Mouse (Mus musculus): ENCODE data around the gene Macrod1.
A peak's percentile ranks its signal among the peaks of the same experiment; 100 is the strongest.

Gene Macrod1

GRCm38 (mm10) chr19:7172051-7172866 lies 115.6 kb downstream of the Macrod1 start:
- no peak for DNase-seq

GRCm38 (mm10) chr19:7176041-7176696 lies 119.6 kb downstream of the Macrod1 start:
- DNase-seq, result no peak

- DNase-seq, result no peak
These were observed 121.3 kb downstream of the Macrod1 start for GRCm38 (mm10) chr19:7177804-7178511.

GRCm38 (mm10) chr19:7178841-7179452 lies 122.3 kb downstream of the Macrod1 start:
- DNase-seq, result no peak

DNA sequence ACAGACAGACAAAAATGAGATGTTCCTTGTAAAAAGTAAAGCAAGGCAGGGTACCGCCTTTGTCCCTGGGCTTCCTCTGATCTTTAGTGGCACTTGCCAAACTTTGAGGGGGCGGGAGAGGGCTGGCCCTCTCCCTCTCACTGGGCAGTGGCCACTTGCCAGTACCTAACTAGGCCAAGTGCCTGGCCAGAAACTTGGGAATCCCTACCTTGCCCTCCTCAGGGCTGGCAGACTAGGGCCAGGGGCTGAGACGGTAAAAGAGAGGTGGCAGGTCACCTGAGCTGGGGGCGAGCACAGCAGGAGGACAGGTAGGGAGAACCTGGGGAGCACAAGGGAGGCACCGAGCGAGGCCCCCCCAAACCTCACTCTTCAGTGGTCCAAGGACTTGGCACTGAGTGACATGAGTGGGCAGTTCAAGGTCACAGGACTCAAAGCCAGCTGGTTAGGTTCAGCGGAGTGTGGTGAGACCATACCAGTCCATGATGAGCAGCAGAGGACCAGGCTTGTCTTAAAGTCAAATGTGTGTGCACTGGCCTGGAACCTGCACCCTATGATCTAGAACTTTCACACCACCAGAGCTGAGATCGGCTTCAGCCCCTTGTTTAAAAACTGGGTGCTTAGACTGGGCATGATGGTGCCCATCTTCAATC lies 124.3 kb downstream of the Macrod1 start:
- DNase-seq, result no peak

GRCm38 (mm10) chr19:7181496-7181895 lies 124.9 kb downstream of the Macrod1 start:
- no peak for DNase-seq

- peak; percentile 33 to 48 for DNase-seq
These were observed 125.8 kb downstream of the Macrod1 start for GRCm38 (mm10) chr19:7182273-7182949.

DNA sequence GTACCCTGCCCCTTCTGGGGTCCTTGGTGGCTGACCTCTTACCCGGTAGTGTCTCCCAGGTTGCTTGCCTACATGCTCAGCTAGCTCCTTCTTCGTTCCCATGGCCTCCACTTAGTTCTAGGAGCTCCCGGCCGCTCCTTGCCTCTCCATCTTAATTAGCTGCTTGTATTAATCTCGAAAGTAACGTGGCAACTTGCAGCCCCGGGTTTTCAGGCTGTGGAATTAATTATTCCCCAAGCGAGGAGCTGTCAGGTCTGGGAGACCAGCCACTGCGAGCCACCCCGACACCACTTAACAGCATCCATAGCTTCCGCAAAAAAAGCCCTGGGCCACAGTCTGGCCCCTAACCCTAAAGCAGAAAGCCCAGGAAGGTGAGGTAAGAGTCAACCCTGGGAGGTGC lies 126.8 kb downstream of the Macrod1 start:
- no peak for DNase-seq

GRCm38 (mm10) chr19:7185059-7185458 lies 128.4 kb downstream of the Macrod1 start:
- DNase-seq, result no peak

- DNase-seq, result no peak
These were observed 129.2 kb downstream of the Macrod1 start for GRCm38 (mm10) chr19:7185715-7186291.

DNA sequence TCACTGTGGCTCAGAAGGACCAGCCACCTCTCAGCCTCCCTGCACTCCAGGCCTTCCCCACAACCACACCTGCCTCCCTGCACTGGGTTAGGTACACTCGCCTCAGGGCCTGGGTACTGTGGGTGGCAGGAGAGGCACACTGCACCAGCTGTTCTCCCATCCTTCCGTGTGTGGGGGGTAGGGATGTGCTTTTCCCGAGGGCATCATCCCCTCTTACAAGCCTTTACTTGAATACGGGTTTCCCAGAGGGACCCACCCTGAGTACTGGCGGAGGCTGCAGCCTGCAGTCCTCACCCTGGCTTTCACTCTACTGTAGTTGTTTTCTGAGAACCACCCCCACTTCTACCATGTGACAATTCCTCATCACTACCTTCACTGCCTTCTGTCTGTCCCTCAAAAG lies 130.5 kb downstream of the Macrod1 start:
- no peak for DNase-seq

DNA sequence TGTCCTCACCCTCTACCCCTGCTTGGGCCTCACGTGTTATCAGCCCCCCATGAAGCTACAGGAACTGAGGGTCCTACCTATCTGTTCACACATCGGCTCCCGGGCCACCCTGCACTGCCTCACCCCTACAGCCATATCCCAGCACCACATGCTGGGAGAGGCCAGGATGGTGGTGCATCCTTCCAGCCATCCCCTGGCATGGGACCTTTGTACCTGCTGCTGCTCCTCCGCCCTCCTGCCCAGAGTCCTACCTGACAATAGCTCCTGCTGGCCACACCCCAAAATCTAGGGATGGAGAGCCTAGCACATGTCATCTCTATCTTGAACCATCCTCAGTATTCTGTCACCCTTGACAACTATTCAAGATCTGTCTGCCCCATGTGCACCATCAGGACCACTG lies 132.4 kb downstream of the Macrod1 start:
- no peak for DNase-seq

- no peak for DNase-seq
These were observed 134.4 kb downstream of the Macrod1 start for GRCm38 (mm10) chr19:7190986-7191385.

DNA sequence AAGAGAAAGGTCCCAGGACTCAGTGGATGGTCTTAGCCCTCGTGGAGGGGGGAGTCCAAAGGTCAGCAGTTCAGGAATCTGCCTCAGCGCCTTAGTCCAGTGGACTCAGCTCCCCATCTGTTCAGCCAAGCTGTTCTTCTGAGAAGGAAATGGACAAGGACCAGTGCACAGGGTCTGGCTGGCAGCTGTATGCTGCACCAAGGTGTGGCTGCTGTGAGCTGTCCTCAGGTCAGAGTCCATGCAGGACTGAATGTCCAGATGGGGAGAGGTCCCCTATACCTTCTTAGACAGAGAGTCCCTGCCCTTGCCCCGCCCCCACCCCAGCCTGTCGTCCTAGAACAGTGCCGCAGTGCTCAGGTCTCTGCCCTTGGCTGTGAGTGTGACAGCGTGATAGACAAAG lies 135.0 kb downstream of the Macrod1 start:
- no peak for DNase-seq

DNA sequence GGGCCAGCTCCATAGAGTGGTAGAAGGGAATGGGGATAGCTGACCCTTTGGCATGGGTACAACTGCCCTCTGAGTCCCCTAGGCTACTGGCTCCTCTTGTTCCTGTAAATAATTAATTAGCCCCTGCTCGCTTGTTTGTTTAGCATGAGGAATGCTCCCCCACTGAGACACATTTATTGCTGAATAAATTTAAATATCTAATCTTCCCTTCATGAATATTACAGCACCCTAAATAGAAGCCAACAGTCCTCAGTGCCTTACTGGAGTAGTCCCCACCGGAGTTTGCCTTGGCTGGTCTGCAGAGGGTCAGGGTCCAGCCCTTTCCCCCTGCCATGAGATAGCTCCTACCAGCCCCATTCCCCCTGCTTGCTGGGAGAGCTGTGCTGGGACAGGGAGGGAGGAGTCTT lies 136.0 kb downstream of the Macrod1 start:
- DNase-seq, result no peak

- DNase-seq, result no peak
These were observed 139.5 kb downstream of the Macrod1 start for GRCm38 (mm10) chr19:7195900-7196728.

- no peak for DNase-seq
These were observed 140.2 kb downstream of the Macrod1 start for GRCm38 (mm10) chr19:7196741-7197270.

DNA sequence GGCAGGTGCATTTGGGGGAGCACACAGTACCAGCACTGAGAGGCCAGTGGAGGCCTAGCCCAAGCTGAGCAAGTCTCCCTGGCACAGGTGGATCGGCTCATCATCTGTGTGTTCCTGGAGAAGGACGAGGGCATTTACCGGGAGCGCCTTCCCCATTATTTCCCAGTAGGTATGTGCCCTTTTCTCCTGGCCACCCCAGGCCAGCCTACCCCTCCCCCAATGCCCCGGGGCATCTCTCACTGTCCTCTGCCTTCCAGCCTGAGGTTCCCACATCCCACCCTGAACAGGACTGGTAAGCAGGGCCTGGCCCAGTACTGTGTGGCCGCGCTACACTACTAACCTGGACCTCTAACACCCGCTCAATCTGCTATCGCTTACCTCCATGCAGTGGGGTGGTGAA lies 140.8 kb downstream of the Macrod1 start:
- DNase-seq, result no peak

GRCm38 (mm10) chr19:7199089-7199488 lies 142.5 kb downstream of the Macrod1 start:
- no peak for DNase-seq

DNA sequence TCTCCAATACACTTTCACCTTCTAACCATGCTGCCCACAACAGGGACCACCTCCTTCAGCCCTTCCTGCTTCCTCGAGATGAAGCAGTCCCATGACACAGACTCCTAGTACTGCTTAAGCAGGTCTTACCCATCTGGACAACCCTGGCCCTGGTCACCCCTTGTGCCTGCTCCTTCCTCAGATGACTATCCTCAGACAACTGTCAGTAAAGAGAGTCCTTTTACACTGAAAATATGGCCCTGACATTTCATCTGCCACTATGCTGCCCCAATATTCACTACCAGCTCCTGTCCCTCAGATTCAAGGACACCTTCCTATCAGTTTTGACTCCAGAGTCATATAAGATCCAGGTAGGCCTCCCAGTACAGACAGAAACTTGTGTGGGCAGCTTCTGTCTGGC lies 143.8 kb downstream of the Macrod1 start:
- no peak for DNase-seq

DNA sequence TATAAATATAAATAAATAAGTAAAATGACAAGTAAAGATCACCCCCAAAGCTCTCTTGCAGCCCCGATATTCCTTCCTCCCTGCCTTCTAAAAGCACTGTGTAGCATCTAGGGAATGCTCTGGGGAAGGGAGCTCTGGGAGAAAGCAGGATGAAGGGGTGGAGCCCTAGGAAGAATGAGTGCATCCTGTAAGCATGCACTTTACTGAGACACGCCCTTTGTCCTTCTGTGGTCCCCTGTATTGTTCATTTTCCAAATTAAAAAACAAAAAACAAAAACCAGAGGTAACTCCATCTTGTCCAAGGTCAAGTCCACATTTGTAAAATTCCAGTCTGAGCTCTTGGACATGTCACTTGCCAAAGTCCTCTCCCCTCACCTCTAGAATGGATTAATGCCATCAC lies 148.3 kb downstream of the Macrod1 start:
- no peak for DNase-seq

Data from thymus, adult 18-20 months (tissue).